Mouse (Mus musculus) gastrocnemius, postnatal 14 days (tissue): ENCODE measurements around the gene Uba2. TPM values are rescaled to one million over a fixed set of nuclear protein-coding genes. Genes with fewer than 3 reads are reported as not detected.
"Not testable (repeated sequence)": the region's sequence is repeated elsewhere in the genome, so short reads cannot be mapped to it uniquely, and the experiment has no call there.

Experiments used
- DNase-seq: peaks from one replicate; pipeline ENCODE4 v3.0.0; 2021; ENCODE audit warnings: mixed read lengths
- intact Hi-C: fragments of 180-260 bp; cut with DNase I; formaldehyde crosslinking; loops from one replicate; pipeline ENCODE4 v1.15.1; 2025; ENCODE audit warnings: low total_unique reads
- total RNA-seq, 2 experiments: library from RNA; stranded (reverse); gene quantifications; 2 replicates each; pipeline ENCODE4 v1.2.3; 2021

The Uba2 gene
- total RNA-seq, 2 experiments from 2014 or later = 36.4 to 44.3 TPM

GRCm38 (mm10) chr7:34168470-34169251 lies 738 bp downstream of the Uba2 start:
- intact Hi-C loops = no loop called here
- peak; percentile 93 for DNase-seq

DNA sequence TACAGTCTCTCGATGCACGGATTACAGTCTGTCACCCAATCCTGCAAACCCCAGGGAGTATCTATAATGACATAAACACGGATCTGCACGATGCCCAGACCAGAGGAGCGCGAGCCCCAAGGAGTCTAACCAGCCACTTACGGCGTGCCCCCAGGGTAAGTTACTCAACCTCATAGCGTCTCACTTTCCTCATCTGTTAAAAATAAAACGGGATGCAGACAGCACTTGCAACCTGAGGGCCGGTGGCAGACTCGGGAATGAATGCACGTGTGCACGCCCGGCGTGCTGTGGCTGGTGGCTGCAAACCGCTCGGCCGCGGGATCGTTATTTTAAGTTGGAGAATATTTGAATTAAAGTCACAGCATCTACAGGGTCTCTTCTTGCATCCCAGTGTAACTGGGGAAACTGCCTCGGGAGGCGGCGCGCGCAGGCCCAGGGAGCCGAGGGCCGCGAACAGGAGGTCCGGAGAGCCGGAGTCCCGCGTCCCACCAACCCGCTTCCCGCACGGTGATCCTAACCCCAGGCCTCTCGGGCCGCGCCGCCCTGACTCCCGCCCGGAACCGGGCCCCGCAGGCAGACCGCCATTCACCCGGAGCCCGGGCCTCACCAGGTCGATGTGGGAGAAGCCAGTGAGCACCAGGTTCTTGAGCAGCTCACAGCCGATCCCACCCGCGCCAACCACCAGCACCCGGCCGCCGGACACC lies 1.5 kb downstream of the Uba2 start:
- DNase-seq = peak; percentile 18
- intact Hi-C loops = no loop called here

DNA sequence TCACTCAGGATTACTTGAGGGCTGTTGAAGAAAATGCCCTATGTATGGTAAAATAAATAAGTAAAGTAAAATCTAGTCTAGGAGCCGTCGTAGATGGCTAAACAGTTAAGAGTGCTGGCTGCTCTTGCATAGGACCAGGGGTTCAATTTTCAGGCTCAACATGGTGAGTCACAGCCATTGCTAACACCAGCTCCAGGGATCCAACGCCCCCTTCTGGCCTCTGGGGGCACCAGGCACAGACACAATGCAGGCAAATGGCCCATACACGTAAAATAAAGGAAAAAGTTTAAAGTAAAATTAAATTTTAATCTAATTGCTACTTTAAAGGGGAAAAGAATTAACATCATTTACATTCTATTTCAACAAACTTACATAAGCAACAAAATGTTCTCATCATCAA lies 2.5 kb downstream of the Uba2 start:
- peak; percentile 16 for DNase-seq
- intact Hi-C loops = no loop called here

DNA sequence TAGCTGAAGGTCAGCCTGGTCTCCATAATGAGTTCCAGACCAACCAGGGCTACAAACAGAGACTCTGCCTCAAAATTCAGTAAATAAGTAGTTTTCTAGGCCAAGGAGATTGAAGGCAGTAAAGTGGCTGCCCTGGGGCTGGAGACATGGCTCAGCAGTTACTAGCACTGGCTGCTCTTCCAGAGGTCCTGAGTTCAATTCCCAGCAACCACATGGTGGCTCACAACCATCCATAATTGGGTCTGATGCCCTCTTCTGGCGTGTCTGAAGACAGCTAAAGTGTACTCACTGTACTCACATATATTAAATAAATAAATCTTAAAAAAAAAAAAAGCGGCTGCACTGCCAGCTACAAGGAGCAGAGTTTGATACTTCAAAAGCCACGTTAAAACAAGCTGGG lies 3.4 kb downstream of the Uba2 start:
- no peak for DNase-seq
- intact Hi-C loops = no loop called here

GRCm38 (mm10) chr7:34164671-34165070 lies 4.7 kb downstream of the Uba2 start:
- DNase-seq = no peak
- intact Hi-C loops = no loop called here

GRCm38 (mm10) chr7:34159167-34159566 lies 10.2 kb downstream of the Uba2 start:
- intact Hi-C loops = no loop called here
- no peak for DNase-seq

DNA sequence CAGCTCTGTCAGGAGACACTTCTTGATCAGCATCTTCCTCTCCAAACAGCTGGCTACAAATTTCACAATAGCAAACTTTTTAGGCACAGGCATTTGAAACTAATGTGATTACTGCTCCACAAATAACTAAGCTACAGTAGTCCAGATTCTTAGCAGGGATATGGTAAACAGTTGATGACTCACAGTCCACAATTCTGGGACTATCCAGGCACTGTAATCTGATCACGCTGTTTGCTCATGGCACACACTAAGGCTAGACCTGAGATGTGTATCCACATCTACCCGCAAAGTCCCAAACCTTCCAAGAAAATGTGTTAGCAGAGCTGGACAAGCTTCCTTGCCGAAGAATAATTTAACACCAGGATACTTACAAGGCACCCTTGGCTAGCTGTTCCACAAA lies 11.4 kb downstream of the Uba2 start:
- intact Hi-C loops = no loop called here
- DNase-seq = no peak

- intact Hi-C loops = no loop called here
- DNase-seq = no peak
Measured at GRCm38 (mm10) chr7:34147193-34147592, 22.2 kb downstream of the Uba2 start.

- DNase-seq = no peak
- intact Hi-C loops = no loop called here
Measured at GRCm38 (mm10) chr7:34141123-34141522, 28.3 kb downstream of the Uba2 start.

GRCm38 (mm10) chr7:34139493-34139892 lies 29.9 kb downstream of the Uba2 start:
- no peak for DNase-seq
- intact Hi-C loops = no loop called here

DNA sequence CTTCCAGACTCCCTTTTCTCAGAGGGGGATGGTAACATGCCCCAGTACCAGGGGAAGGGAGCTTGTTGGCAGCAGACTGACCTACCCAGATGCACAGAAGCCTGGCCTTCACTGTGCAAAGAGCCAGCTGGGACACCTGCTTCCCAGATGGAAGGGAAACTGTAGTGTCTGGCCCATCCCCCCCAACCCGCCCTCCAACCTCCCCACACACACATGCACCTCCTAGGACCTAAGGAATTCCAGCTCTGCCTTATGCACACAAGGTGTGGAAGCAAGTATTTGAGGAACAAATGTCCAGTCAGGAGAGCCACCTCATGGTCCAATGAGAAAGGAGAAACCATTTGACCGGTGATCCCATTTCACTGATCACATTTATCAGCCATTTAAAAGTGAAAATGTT lies 35.1 kb downstream of the Uba2 start:
- intact Hi-C loops = no loop called here
- no peak for DNase-seq

DNA sequence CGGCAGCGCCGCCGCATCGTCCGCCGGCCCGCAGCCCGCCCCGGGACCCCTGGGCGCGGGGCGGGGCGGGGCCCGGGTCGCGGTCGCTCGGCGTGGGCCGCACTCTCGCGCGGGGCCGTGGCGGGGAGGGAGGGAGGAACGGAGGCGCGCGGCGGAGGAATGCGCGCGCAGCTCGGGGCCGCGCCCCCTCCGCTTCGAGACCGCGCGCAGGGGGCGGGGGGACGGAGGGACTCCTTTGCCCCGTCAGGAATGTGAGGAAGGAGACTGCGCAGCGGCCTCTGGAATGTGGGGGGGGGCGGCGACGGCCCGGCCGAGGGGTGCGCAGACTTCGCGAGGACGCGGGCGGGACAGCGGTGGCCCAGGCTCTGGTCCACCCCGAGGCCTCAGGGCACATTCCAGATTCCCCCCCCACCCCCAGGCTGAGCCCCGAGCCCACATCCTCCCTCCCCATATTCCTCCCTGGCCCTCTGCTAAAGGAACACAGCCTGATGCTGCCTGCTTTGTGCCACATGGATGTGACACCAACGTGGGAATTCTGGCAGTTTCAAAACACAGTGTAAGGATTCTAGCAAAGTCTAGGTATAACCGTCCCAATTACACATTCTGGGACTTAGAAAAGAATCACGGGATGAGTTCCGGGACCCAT lies 36.2 kb downstream of the Uba2 start, which contains the start of gene Wtip:
Gene Wtip, minus strand, starts transcription at position 152 of the 646 bp plus-strand sequence.
- DNase-seq = peak; percentile 89
- intact Hi-C loops = no loop called here

- peak; percentile 35 for DNase-seq
- intact Hi-C loops = no loop called here
Measured at GRCm38 (mm10) chr7:34132355-34133079, 36.9 kb downstream of the Uba2 start.

GRCm38 (mm10) chr7:34131959-34132354 lies 37.4 kb downstream of the Uba2 start:
- intact Hi-C loops = no loop called here
- DNase-seq = no peak

DNA sequence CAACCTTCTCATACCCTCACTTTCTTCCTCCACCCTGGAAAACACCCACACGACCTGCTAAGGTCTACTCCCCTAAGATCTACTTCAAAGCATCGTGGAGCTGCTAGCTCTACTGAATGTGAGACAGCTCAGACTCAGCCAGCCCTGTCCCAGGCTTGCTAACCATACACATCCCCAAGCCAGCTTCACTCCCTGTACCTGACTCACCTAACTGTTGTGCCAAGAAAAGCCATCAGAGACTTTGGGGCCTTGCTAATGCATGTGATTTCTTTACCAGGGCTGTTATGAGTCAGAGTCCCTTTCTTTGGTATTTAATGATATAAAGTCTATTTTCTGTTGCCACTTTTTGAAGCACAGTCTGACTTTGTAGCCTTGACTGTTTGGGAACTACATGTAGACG lies 38.3 kb downstream of the Uba2 start:
- no peak for DNase-seq
- intact Hi-C loops = no loop called here

DNA sequence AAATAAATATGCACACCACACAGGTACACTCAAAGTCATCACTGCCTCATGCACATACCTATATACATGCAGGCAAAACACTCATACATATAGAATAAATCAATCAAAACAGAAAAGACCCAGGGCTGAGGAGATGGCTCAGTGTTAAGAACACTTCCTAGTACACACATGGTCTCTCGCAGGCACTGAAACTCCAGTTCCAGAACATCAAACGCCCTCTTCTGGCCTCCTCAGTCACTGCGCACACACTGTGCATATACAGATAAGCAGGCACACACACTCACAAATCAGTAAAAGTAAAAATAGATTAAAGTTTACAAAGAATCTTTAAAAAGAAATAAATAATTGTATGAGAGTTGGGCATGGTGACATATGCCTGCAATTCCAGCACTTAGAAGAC lies 43.1 kb downstream of the Uba2 start:
- intact Hi-C loops = no loop called here
- DNase-seq = no peak

DNA sequence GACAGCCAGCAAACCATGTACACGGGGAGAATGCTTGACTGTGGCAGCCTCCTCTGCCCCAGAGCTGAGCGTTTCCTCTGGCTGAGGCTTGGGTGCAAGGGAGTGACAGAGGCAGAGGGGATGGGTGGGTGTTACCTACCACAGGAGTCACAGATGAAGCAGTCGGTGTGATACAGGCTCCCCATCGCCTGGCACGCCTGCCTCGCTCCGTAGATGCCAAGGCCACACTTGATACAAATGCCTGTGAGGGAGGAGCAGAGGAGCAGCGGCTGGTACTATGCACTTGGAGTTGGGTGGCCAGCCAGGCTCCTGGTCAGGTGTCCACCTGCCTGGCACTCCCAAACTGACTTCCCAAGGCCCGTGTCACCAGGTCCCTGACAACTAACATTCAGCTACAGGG lies 44.1 kb downstream of the Uba2 start:
- no peak for DNase-seq
- intact Hi-C loops = no loop called here

GRCm38 (mm10) chr7:34122987-34123720 lies 46.2 kb downstream of the Uba2 start:
- DNase-seq = no peak
- intact Hi-C loops = no loop called here

DNA sequence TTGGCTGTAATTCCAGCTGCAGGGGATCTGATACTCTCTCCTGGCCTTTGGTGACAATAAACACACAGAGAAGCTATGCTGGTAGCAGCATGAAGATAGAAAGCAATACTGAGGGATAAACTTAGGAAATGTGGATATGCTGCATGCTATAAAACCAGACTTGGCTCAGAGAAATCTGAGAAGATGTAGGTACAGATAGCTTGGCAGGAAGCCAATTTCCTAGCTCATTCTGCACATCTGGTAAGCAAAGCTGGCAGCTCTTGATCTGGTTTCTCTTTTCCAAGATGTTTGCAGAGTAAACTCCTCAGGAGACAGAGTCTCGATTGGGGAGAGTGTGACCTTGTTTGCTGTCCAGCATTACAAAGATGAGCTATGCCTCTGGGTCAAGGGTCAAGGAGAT lies 48.8 kb downstream of the Uba2 start:
- intact Hi-C loops = not testable (repeated sequence)

More for the DNA sequence above, 48.8 kb downstream of the Uba2 start:
- not testable (repeated sequence) for DNase-seq
